Mouse (Mus musculus): ENCODE data around the gene Olfr671.
"Not testable (repeated sequence)": the region's sequence is repeated elsewhere in the genome, so short reads cannot be mapped to it uniquely, and the experiment has no call there.

Gene Olfr671

DNA sequence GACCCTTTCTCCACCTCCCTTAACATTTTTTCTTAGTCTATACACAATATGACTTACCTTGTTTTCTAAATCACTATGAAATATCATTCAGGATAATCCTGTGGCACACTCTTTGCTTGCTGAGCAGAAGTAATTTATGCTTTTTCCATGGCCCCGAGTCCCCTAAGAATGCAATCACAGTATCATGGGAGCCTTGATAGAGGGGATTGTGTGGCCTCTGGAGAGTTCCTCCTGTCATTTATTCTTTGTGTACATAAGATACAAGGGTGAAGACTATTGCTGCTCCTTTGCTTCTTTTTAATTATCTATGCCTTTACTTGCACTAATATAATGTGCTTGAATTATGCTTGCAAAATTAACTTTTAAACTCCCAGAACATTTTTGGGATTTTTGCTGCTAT lies at the start of gene Olfr671:
TSS of gene Olfr671 (minus strand) at position 101 of the 400 bp plus-strand sequence.
- no peak for DNase-seq

- no peak for DNase-seq
These were observed 49.4 kb upstream of the Olfr671 start, which contains the start of gene Olfr675 for GRCm38 (mm10) chr7:105028360-105028759. Gene Olfr675 (minus strand): TSS chr7:105028460.

- no peak for DNase-seq
These were observed 43.6 kb upstream of the Olfr671 start for GRCm38 (mm10) chr7:105022530-105022929.

- DNase-seq: no peak
These were observed 23.0 kb upstream of the Olfr671 start, which contains the start of gene Olfr672 for GRCm38 (mm10) chr7:105001929-105002328. Gene Olfr672 (minus strand): TSS chr7:105002029.

DNA sequence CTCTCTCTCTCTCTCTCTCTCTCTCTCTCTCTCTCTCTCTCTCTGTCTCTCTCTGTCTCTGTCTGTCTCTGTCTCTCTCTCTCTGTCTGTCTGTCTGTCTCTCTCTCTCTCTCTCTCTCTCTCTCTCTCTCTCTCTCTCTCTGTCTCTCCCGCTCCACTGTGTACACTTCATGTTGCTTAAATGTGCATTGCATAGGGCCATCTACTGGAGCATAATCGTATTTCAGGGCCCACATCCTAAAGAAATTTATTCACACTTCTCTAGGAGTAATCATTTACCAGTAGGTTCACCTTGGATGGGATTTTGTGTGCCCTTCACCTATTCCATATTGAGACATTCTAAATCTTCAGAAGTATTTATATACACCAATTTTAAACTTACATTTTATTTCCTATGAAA lies 6.4 kb downstream of the Olfr671 start:
- not testable (repeated sequence) for DNase-seq

DNA sequence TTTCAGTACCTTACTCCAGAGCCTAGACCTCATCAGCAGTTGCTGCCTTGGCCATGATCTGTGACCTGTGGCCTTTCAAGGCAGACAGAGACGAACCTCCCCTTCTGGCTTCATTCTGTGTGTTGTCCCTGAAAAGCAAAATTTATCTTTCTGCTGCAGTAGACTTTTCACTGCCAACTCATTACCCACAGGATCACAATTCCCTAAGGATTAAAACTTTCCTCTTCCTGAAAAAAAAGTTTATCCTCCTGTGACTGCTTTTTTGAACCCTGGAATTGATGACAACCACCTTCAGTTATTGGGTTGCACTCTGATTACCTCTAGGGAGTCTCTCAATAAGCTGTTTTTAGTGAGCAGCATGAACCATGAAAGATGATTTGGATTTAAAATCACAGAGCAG lies 16.4 kb downstream of the Olfr671 start, which contains the start of gene Olfr670:
TSS of gene Olfr670 (minus strand) at position 101 of the 400 bp plus-strand sequence.
- DNase-seq: no peak

GRCm38 (mm10) chr7:104950234-104950633 lies 28.7 kb downstream of the Olfr671 start:
- not testable (repeated sequence) for DNase-seq

- no peak for DNase-seq
These were observed 45.0 kb downstream of the Olfr671 start, which contains the start of gene Olfr669 for GRCm38 (mm10) chr7:104933940-104934339. Gene Olfr669 (plus strand): TSS chr7:104934240.

DNA sequence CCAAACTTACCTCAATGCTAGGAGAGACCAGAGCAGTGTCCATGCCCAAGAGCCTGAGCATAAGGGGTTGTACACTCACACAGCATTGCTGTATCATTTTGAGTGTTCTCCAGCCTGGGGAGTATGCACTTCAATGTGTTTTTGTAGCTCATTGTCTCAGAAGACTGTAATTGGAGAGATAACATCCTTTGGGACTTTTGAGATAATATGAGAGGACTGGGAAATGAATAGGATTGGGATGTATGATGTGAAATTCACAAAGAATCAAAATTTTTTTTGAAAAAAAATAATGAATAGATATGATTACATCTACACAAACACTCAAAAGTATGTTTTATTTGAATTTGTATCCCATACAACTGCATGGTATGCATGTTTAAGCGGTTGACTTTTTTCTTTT lies 51.0 kb downstream of the Olfr671 start, which contains the start of gene Olfr668:
TSS of gene Olfr668 (minus strand) at position 101 of the 400 bp plus-strand sequence.
- no peak for DNase-seq

Measured in kidney, adult 8-10 months (tissue).